Mouse (Mus musculus) liver, embryonic 15.5 days (tissue): ENCODE measurements around the gene Sfn. TPM values are rescaled to one million over a fixed set of nuclear protein-coding genes. Genes with fewer than 3 reads are reported as not detected.

Experiments used
- ATAC-seq: fragments of 200-750 bp; cut with Nextera tagmentation; 2 replicates; pipeline ENCODE4 v1.8.0; 2017; ENCODE audit warnings: moderate number of reproducible peaks, mild to moderate bottlenecking, moderate library complexity; ENCODE audit not compliant: insufficient read depth
- H3K27ac ChIP-seq: fragments of 300-500 bp; sonication (generic); replicated peaks from 2 replicates; pipeline ENCODE4 v1.5.1; 2015; ENCODE audit warnings: mild to moderate bottlenecking, inconsistent platforms
- H3K27me3 ChIP-seq: fragments of 300-500 bp; sonication (generic); 2 replicates; pipeline ENCODE4 v1.6.1; 2015; ENCODE audit warnings: mild to moderate bottlenecking, inconsistent platforms
- H3K36me3 ChIP-seq: fragments of 300-500 bp; sonication (generic); replicated peaks from 2 replicates; pipeline ENCODE4 v1.6.1; 2015; ENCODE audit warnings: moderate library complexity, mild to moderate bottlenecking, inconsistent platforms
- H3K4me1 ChIP-seq: fragments of 300-500 bp; sonication (generic); replicated peaks from 2 replicates; pipeline ENCODE4 v1.6.1; 2015; ENCODE audit warnings: inconsistent platforms
- H3K4me2 ChIP-seq: fragments of 300-500 bp; sonication (generic); 2 replicates; pipeline ENCODE4 v1.6.1; 2015; ENCODE audit warnings: moderate library complexity, mild to moderate bottlenecking, inconsistent platforms
- H3K4me3 ChIP-seq: fragments of 300-500 bp; sonication (generic); replicated peaks from 2 replicates; pipeline ENCODE4 v1.5.1; 2015; ENCODE audit warnings: mild to moderate bottlenecking, inconsistent platforms
- H3K9ac ChIP-seq: fragments of 300-500 bp; sonication (generic); 2 replicates; pipeline ENCODE4 v1.6.1; 2015; ENCODE audit warnings: moderate library complexity, mild to moderate bottlenecking, inconsistent platforms
- H3K9me3 ChIP-seq: fragments of 300-500 bp; sonication (generic); replicated peaks from 2 replicates; pipeline ENCODE4 v1.6.1; 2016; ENCODE audit warnings: inconsistent platforms
- WGBS: fragments of 180-500 bp; shearing (Covaris S2); methylation state at CpG from one replicate; pipeline ENCODE4 v1.1.7; 2015; ENCODE audit warnings: mixed read lengths; ENCODE audit not compliant: insufficient replicate concordance; 5-methylcytosine and 5-hydroxymethylcytosine counted together
- polyA plus RNA-seq: library from polyadenylated mRNA; unstranded; fragments of >200 nt; fragmentation: Nextera tagmentation; extraction: Ambion mirVana; gene quantifications from 2 replicates; pipeline ENCODE4 v1.2.1, GENCODE M21; 2015

The Sfn gene
- polyA plus RNA-seq, 1 experiment from 2014 or later, result 0.47 TPM

GRCm38 (mm10) chr4:133619473-133620136 is 17.6 kb upstream of the Sfn start:
- Histone ChIP-seq H3K9me3 (no peaks in the 10 kb centered on the region), H3K4me2 (no peak overlapping the region), H3K27ac (no peak overlapping the region), H3K4me3 (no peak overlapping the region), H3K4me1 (peaks cover 43% of the 10 kb centered on the region), H3K9ac (no peak overlapping the region), H3K27me3 (no peaks in the 10 kb centered on the region), H3K36me3 (0 out of 2 replicates have a peak, but pooled peaks cover 12% of the 10 kb centered on the region)
- no peak for ATAC-seq
- WGBS, result 43% methylated on average over 4 of the region's 4 CpGs

- Histone ChIP-seq H3K36me3 (peaks cover 12% of the 10 kb centered on the region), H3K4me2 (no peak overlapping the region), H3K27me3 (no peaks in the 10 kb centered on the region), H3K9me3 (no peaks in the 10 kb centered on the region), H3K9ac (no peak overlapping the region), H3K4me1 (peaks cover 32% of the 10 kb centered on the region), H3K27ac (no peak overlapping the region), H3K4me3 (no peak overlapping the region)
- ATAC-seq, result no peak
- WGBS, result 83% methylated on average over 11 of the region's 11 CpGs
Observed at GRCm38 (mm10) chr4:133617936-133618335, 16.0 kb upstream of the Sfn start.

- peaks cover 28% of the 10 kb centered on the region for H3K4me1 ChIP-seq
- no peak overlapping the region for H3K9ac ChIP-seq
- H3K27ac ChIP-seq, result no peak overlapping the region
- H3K4me2 ChIP-seq, result no peak overlapping the region
- H3K27me3 ChIP-seq, result no peaks in the 10 kb centered on the region
- no peaks in the 10 kb centered on the region for H3K9me3 ChIP-seq
- peaks cover 22% of the 10 kb centered on the region for H3K36me3 ChIP-seq
- ATAC-seq, result no peak
- no peak overlapping the region for H3K4me3 ChIP-seq
- WGBS, result 58% methylated on average over 10 of the region's 10 CpGs
Observed at GRCm38 (mm10) chr4:133615416-133615815, 13.4 kb upstream of the Sfn start.

- Histone ChIP-seq H3K4me3 (no peak overlapping the region), H3K4me2 (no peak overlapping the region), H3K9ac (no peak overlapping the region), H3K9me3 (no peaks in the 10 kb centered on the region), H3K27ac (no peak overlapping the region), H3K36me3 (peaks cover 22% of the 10 kb centered on the region), H3K27me3 (no peaks in the 10 kb centered on the region), H3K4me1 (peaks cover 23% of the 10 kb centered on the region)
- WGBS, result 80% methylated on average over 8 of the region's 8 CpGs
- no peak for ATAC-seq
Observed at GRCm38 (mm10) chr4:133614274-133614761, 12.3 kb upstream of the Sfn start.

DNA sequence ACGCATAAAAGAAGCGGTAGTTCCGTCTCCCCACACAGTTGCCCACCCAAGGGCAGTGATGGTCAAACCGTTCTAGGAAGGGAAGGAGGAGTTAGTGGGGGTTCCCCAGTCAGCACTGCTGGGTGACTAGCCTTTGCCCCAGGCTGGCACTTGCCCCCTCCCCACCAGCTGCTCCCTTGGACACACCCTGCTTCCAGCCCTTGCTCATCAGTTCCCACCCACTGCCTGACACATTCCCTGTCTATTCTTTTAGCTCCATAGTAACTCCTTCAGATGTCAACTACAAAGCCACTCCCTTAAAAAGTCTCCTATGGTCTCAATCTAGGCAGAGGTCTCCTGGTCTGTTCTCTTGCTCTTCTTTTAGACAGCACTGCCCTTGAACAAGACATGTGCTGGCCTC is 11.9 kb upstream of the Sfn start:
- H3K9me3 ChIP-seq, result no peaks in the 10 kb centered on the region
- H3K4me2 ChIP-seq, result no peak overlapping the region
- ATAC-seq, result no peak
- no peaks in the 10 kb centered on the region for H3K27me3 ChIP-seq
- no peak overlapping the region for H3K4me3 ChIP-seq
- H3K4me1 ChIP-seq, result peaks cover 23% of the 10 kb centered on the region
- 83% methylated on average over 4 of the region's 4 CpGs for WGBS
- H3K9ac ChIP-seq, result no peak overlapping the region
- peaks cover 22% of the 10 kb centered on the region for H3K36me3 ChIP-seq
- no peak overlapping the region for H3K27ac ChIP-seq

GRCm38 (mm10) chr4:133613026-133613425 is 11.1 kb upstream of the Sfn start:
- ATAC-seq, result no peak
- H3K27ac ChIP-seq, result no peak overlapping the region
- peaks cover 27% of the 10 kb centered on the region for H3K36me3 ChIP-seq
- no peaks in the 10 kb centered on the region for H3K9me3 ChIP-seq
- H3K27me3 ChIP-seq, result no peaks in the 10 kb centered on the region
- no peak overlapping the region for H3K9ac ChIP-seq
- no peak overlapping the region for H3K4me3 ChIP-seq
- H3K4me1 ChIP-seq, result peaks cover 23% of the 10 kb centered on the region
- H3K4me2 ChIP-seq, result no peak overlapping the region
- 82% methylated on average over 8 of the region's 8 CpGs for WGBS

DNA sequence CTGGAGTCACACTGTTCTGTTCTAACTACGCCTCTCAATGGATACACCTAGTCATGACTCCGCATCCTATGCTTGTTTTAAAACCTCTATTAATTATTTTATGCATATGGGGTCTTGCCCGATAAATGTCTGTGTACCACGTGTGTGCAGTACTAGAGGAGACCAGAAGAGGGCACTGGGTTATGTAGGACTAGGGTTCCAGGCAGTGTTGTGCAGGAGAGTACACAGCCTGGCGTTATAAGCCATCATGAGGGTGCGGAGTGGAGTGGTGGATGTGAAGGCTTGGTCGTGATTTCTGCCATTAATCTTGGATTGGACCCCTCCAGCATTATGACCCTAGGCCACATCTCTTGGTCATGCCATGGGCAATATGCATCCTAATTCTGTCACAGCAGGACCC is 10.4 kb upstream of the Sfn start:
- H3K4me3 ChIP-seq, result no peak overlapping the region
- no peak overlapping the region for H3K9ac ChIP-seq
- H3K27me3 ChIP-seq, result no peaks in the 10 kb centered on the region
- WGBS, result 85% methylated on average over 7 of the region's 7 CpGs
- H3K9me3 ChIP-seq, result no peaks in the 10 kb centered on the region
- no peak for ATAC-seq
- no peak overlapping the region for H3K4me2 ChIP-seq
- H3K27ac ChIP-seq, result no peak overlapping the region
- peaks cover 27% of the 10 kb centered on the region for H3K36me3 ChIP-seq
- peaks cover 23% of the 10 kb centered on the region for H3K4me1 ChIP-seq

DNA sequence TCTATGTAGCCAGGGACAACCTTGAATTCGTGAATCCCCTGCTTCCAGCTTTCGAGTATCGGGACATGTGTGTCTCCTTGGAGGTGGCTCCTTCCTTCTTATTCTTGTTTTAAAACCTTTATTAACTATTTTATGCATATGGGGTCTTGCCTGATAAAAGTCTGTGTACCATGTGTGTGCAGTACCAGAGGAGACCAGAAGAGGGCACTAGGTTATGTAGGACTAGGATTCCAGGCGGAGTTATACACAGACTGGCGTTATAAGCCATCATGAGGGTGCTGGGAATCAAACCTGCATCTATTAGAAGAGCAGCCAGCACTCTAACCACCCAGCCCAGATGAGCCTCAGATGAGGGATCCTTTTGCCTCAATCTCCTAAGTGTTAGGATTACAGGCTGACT is 9.8 kb upstream of the Sfn start:
- Histone ChIP-seq H3K9me3 (no peaks in the 10 kb centered on the region), H3K36me3 (peaks cover 27% of the 10 kb centered on the region), H3K27ac (no peak overlapping the region), H3K27me3 (no peaks in the 10 kb centered on the region), H3K4me2 (no peak overlapping the region), H3K4me1 (peaks cover 23% of the 10 kb centered on the region), H3K9ac (no peak overlapping the region), H3K4me3 (no peak overlapping the region)
- ATAC-seq, result no peak
- WGBS, result 91% methylated on average over 5 of the region's 5 CpGs

DNA sequence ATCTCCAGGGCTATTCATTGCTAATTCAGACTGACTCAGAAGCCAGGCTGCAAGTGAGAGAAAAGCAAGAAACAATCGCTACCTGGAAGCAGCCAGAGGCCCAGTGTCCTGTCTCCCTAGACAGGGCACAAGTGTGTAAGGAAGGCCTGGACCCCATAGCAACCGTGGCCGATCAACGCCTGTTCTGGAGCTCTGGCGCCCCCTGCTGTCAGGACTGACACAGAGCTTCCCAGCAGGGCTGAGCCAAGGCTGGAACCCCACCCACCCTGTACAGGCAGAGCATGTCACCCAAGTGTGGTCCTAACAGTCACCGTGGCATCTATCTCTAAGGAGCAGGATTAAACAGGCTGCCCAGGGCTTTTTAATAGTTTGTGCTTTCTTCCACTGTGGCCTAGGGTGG is 7.8 kb upstream of the Sfn start:
- no peaks in the 10 kb centered on the region for H3K9me3 ChIP-seq
- H3K4me1 ChIP-seq, result peaks cover 19% of the 10 kb centered on the region
- no peaks in the 10 kb centered on the region for H3K27me3 ChIP-seq
- peaks cover 27% of the 10 kb centered on the region for H3K36me3 ChIP-seq
- H3K9ac ChIP-seq, result no peak overlapping the region
- no peak overlapping the region for H3K4me2 ChIP-seq
- 9% methylated on average over 6 of the region's 6 CpGs for WGBS
- H3K27ac ChIP-seq, result no peak overlapping the region
- H3K4me3 ChIP-seq, result no peak overlapping the region
- 0 out of 2 replicates have a peak, but pooled peaks have one; percentile 40 for ATAC-seq

GRCm38 (mm10) chr4:133607284-133607683 is 5.3 kb upstream of the Sfn start:
- H3K4me3 ChIP-seq, result no peak overlapping the region
- no peak for ATAC-seq
- peaks cover 12% of the 10 kb centered on the region for H3K36me3 ChIP-seq
- peaks cover 19% of the 10 kb centered on the region for H3K4me1 ChIP-seq
- no peak overlapping the region for H3K4me2 ChIP-seq
- no peak overlapping the region for H3K9ac ChIP-seq
- peaks cover 11% of the 10 kb centered on the region for H3K27me3 ChIP-seq
- no peak overlapping the region for H3K27ac ChIP-seq
- no peaks in the 10 kb centered on the region for H3K9me3 ChIP-seq
- 62% methylated on average over 10 of the region's 10 CpGs for WGBS

- no peak for ATAC-seq
- 72% methylated on average over 9 of the region's 9 CpGs for WGBS
Observed at GRCm38 (mm10) chr4:133605330-133605729, 3.4 kb upstream of the Sfn start.

GRCm38 (mm10) chr4:133604856-133605255 is 2.9 kb upstream of the Sfn start:
- Histone ChIP-seq H3K9ac (no peak overlapping the region), H3K36me3 (peaks cover 4% of the 10 kb centered on the region; the same call in 1 of the 2 replicates), H3K4me3 (no peak overlapping the region), H3K27me3 (peaks cover 35% of the 10 kb centered on the region), H3K9me3 (no peaks in the 10 kb centered on the region), H3K4me1 (peaks cover 18% of the 10 kb centered on the region), H3K27ac (no peak overlapping the region), H3K4me2 (no peak overlapping the region)
- WGBS, result 73% methylated on average over 6 of the region's 6 CpGs
- ATAC-seq, result no peak

More at GRCm38 (mm10) chr4:133605330-133605729, 3.4 kb upstream of the Sfn start:
- Histone ChIP-seq H3K27me3 (peaks cover 31% of the 10 kb centered on the region), H3K27ac (no peak overlapping the region), H3K9ac (no peak overlapping the region), H3K36me3 (peaks cover 4% of the 10 kb centered on the region; the same call in 1 of the 2 replicates), H3K4me2 (no peak overlapping the region), H3K9me3 (no peaks in the 10 kb centered on the region), H3K4me3 (no peak overlapping the region), H3K4me1 (peaks cover 18% of the 10 kb centered on the region)
